Mouse (Mus musculus) v-Abl transformed pro-B cells (cell line): ENCODE measurements around the gene Tmem242.

Experiments used
- in situ Hi-C, 2 experiments: fragments of 400-800 bp; cut with MboI; formaldehyde crosslinking; loops; one replicate each; pipeline ENCODE4 v1.15.1; 2025; ENCODE audit not compliant: unreplicated experiment in 2 of 2

Gene Tmem242

GRCm38 (mm10) chr17:5386885-5387545 is 53.0 kb downstream of the Tmem242 start:
- in situ Hi-C loops, result no loop called here

- in situ Hi-C loops, result no loop called here
Observed at GRCm38 (mm10) chr17:5385694-5386093, 54.4 kb downstream of the Tmem242 start.

DNA sequence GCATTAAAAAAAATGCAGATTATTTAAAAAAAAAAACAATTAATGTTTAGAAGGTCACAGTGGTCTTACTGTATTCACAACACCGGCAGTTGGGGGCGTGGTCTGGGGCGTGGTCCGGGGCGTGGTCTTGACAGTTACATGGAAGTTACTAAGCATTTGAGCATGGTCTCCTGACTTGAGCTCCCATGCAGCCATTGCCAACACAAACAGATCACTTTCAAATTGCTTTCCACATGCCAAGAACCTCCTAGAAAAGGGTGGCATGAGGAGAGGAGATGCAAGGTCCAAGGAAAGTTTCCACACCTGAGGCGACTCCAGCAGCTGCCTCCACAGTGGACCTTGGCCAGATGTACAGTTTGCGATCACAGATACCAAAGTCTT is 62.1 kb downstream of the Tmem242 start:
- in situ Hi-C loops, result no loop called here

GRCm38 (mm10) chr17:5377151-5377929 is 62.7 kb downstream of the Tmem242 start:
- in situ Hi-C loops, result no loop called here

DNA sequence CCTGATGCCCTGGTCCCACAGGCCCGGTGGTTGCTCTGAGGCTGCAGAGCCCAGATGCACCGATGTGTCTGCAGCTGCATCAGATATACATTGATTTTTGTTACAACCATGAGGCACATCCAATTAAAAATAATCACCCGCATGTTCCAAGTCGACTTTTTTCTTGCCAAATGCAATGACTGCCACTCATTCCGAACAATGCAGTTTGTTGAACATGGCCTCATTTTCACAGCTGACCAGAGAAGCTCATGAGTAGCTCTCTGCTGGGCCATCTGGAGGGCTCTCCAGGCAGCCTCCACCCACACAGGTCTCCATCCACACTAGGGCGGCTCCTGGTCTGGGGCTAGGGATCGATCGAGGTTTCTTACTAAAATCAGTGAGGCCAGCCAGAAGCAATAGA is 67.1 kb downstream of the Tmem242 start:
- in situ Hi-C loops, result no loop called here

GRCm38 (mm10) chr17:5371521-5371920 is 68.5 kb downstream of the Tmem242 start:
- in situ Hi-C loops, result no loop called here

GRCm38 (mm10) chr17:5371032-5371431 is 69.0 kb downstream of the Tmem242 start:
- in situ Hi-C loops, result no loop called here

GRCm38 (mm10) chr17:5365992-5366398 is 74.1 kb downstream of the Tmem242 start:
- in situ Hi-C loops, result no loop called here
